Mouse (Mus musculus): ENCODE data around the gene Apip. TPM values are rescaled to one million over a fixed set of nuclear protein-coding genes. Genes with fewer than 3 reads are reported as not detected.

Apip gene
- total and polyA plus RNA-seq, 3 experiments = 126 to 222 (median 142) TPM

- dilution Hi-C loops (cut with MboI; ENCODE audit: extremely low pct_ligation_motif_present, extremely low pct_unique_long_range_greater_than_20kb, low sequenced_read_pairs) (no loop called here), in situ Hi-C loops (cut with MboI; ENCODE audit: low pct_ligation_motif_present, low pct_unique_long_range_greater_than_20kb, low sequenced_read_pairs) (loop anchor here (10.0 kb wide), 1 partner anchor 397 kb away; no protein-coding TSS in a partner anchor)
- no peak overlapping the region for H3K9ac ChIP-seq (ENCODE audit: insufficient read depth, low read depth)
- H3K27me3 ChIP-seq (replicated peaks) = no peaks in the 10 kb centered on the region
- no peak overlapping the region for H3K4me3 ChIP-seq (replicated peaks in 1 of 3; ENCODE audit: low read depth in 2 of 3, low read length in 2 of 3, poor library complexity in 1 of 3)
- peaks cover 27% of the 10 kb centered on the region for H3K79me2 ChIP-seq (replicated peaks; ENCODE audit: control insufficient read depth, extremely low read depth, insufficient read depth, poor library complexity, severe bottlenecking)
- peaks cover 39 to 74% of the 10 kb centered on the region in 2 experiments for H3K36me3 ChIP-seq (replicated peaks in 1 of 2; ENCODE audit: control insufficient read depth in 1 of 2, insufficient read depth in 1 of 2, low read length in 1 of 2)
- H3K4me2 ChIP-seq (ENCODE audit: insufficient read depth, low read depth, poor library complexity, severe bottlenecking) = peak overlapping the region; percentile 29; the same call in 1 of the 2 replicates
- peaks cover 0 to 57% of the 10 kb centered on the region in 2 experiments; a peak in 2 of 4 replicates for H3K4me1 ChIP-seq (ENCODE audit: control insufficient read depth in 1 of 2, insufficient read depth in 2 of 2)
- no peaks in the 10 kb centered on the region for H3K9me3 ChIP-seq (replicated peaks; ENCODE audit: low read length)
- TF ChIP-seq TBP (conservative IDR thresholded peaks at IDR 0.05; ENCODE audit: low read depth, low read length) (no peak), ETS1 (conservative IDR thresholded peaks at IDR 0.05; ENCODE audit: low read depth, low read length) (no peak), CHD2 (IDR thresholded peaks at IDR 0.05; ENCODE audit: low read length) (no peak), PAX5 (IDR thresholded peaks at IDR 0.05; ENCODE audit: low read length) (no peak), SIN3A (IDR thresholded peaks at IDR 0.05; ENCODE audit: low read length) (no peak), NRF1 (IDR thresholded peaks at IDR 0.05; ENCODE audit: low read depth, low read length) (no peak), KAT2A (IDR thresholded peaks at IDR 0.05; ENCODE audit: insufficient replicate concordance, low read length) (no peak), MEF2A (IDR thresholded peaks at IDR 0.05; ENCODE audit: borderline replicate concordance, low read depth, low read length) (no peak)
- no peak for DNase-seq (ENCODE audit: extremely low read depth)
- no peak overlapping the region for H3K27ac ChIP-seq (ENCODE audit: insufficient read depth, low read depth)
Measured at GRCm38 (mm10) chr2:103081706-103082105, 8.2 kb downstream of the Apip start.

GRCm38 (mm10) chr2:103082853-103083252, 9.4 kb downstream of the Apip start:
- H3K27me3 ChIP-seq (replicated peaks) = no peaks in the 10 kb centered on the region
- TF ChIP-seq MAZ (IDR thresholded peaks at IDR 0.05; ENCODE audit: low read depth, low read length) = no peak
- TF ChIP-seq ETS1 (conservative IDR thresholded peaks at IDR 0.05; ENCODE audit: low read depth, low read length) = 0 out of 2 replicates have a peak, but pooled peaks have one; percentile 8
- no peak for TF ChIP-seq POLR2A (IDR thresholded peaks at IDR 0.05; ENCODE audit: low read depth, low read length)
- in situ Hi-C loops (cut with MboI; ENCODE audit: low pct_ligation_motif_present, low pct_unique_long_range_greater_than_20kb, low sequenced_read_pairs) (loop anchor here (10.0 kb wide), 1 partner anchor 398 kb away; no protein-coding TSS in a partner anchor), dilution Hi-C loops (cut with MboI; ENCODE audit: extremely low pct_ligation_motif_present, extremely low pct_unique_long_range_greater_than_20kb, low sequenced_read_pairs) (no loop called here)
- H3K79me2 ChIP-seq (replicated peaks; ENCODE audit: control insufficient read depth, extremely low read depth, insufficient read depth, poor library complexity, severe bottlenecking) = peaks cover 21% of the 10 kb centered on the region
- no peak for DNase-seq (ENCODE audit: extremely low read depth)
- no peak overlapping the region for H3K4me3 ChIP-seq (replicated peaks in 1 of 3; ENCODE audit: low read depth in 2 of 3, low read length in 2 of 3, poor library complexity in 1 of 3)
- no peak overlapping the region for H3K27ac ChIP-seq (ENCODE audit: insufficient read depth, low read depth)
- H3K4me1 ChIP-seq (ENCODE audit: control insufficient read depth in 1 of 2, insufficient read depth in 2 of 2) = peaks cover 0 to 46% of the 10 kb centered on the region in 2 experiments; a peak in 2 of 4 replicates
- peaks cover 35 to 75% of the 10 kb centered on the region in 2 experiments for H3K36me3 ChIP-seq (replicated peaks in 1 of 2; ENCODE audit: control insufficient read depth in 1 of 2, insufficient read depth in 1 of 2, low read length in 1 of 2)
- no peak overlapping the region for H3K4me2 ChIP-seq (ENCODE audit: insufficient read depth, low read depth, poor library complexity, severe bottlenecking)
- no peaks in the 10 kb centered on the region for H3K9me3 ChIP-seq (replicated peaks; ENCODE audit: low read length)
- H3K9ac ChIP-seq (ENCODE audit: insufficient read depth, low read depth) = no peak overlapping the region

- peaks cover 44 to 77% of the 10 kb centered on the region in 2 experiments for H3K36me3 ChIP-seq (replicated peaks in 1 of 2; ENCODE audit: control insufficient read depth in 1 of 2, insufficient read depth in 1 of 2, low read length in 1 of 2)
- H3K27ac ChIP-seq (ENCODE audit: insufficient read depth, low read depth) = no peak overlapping the region
- no peak overlapping the region for H3K4me2 ChIP-seq (ENCODE audit: insufficient read depth, low read depth, poor library complexity, severe bottlenecking)
- in situ Hi-C loops (cut with MboI; ENCODE audit: low pct_ligation_motif_present, low pct_unique_long_range_greater_than_20kb, low sequenced_read_pairs) = loop anchor here (10.0 kb wide), 1 partner anchor 400 kb away; no protein-coding TSS in a partner anchor
- DNase-seq (ENCODE audit: extremely low read depth) = peak; percentile 48
- H3K4me1 ChIP-seq (ENCODE audit: control insufficient read depth in 1 of 2, insufficient read depth in 2 of 2) = peaks cover 0 to 43% of the 10 kb centered on the region in 2 experiments; a peak in 2 of 4 replicates
- peaks cover 15% of the 10 kb centered on the region for H3K79me2 ChIP-seq (replicated peaks; ENCODE audit: control insufficient read depth, extremely low read depth, insufficient read depth, poor library complexity, severe bottlenecking)
- H3K4me3 ChIP-seq (replicated peaks in 1 of 3; ENCODE audit: low read depth in 2 of 3, low read length in 2 of 3, poor library complexity in 1 of 3) = no peak overlapping the region
- TF ChIP-seq SMC3 (IDR thresholded peaks at IDR 0.05; ENCODE audit: low read depth, low read length) (peak; percentile 42; the same call in 1 of the 2 replicates), MEF2A (IDR thresholded peaks at IDR 0.05; ENCODE audit: borderline replicate concordance, low read depth, low read length) (peak; percentile 36; the same call in 1 of the 2 replicates), POLR2AphosphoS2 (IDR thresholded peaks at IDR 0.05; ENCODE audit: low read depth, low read length) (no peak), TBP (conservative IDR thresholded peaks at IDR 0.05; ENCODE audit: low read depth, low read length) (peak; percentile 72), JUND (conservative IDR thresholded peaks at IDR 0.05; ENCODE audit: low read depth, low read length) (0 out of 2 replicates have a peak, but pooled peaks have one; percentile 34), CTCF (conservative IDR thresholded peaks at IDR 0.05 in 1 of 2, IDR thresholded peaks at IDR 0.05 in 1 of 2; ENCODE audit: low read depth in 2 of 2, low read length in 2 of 2) (peak in 1 of 2 experiments; percentile 78; a peak in 3 of 4 replicates), RAD21 (IDR thresholded peaks at IDR 0.05; ENCODE audit: low read depth, low read length) (peak; percentile 84), MXI1 (IDR thresholded peaks at IDR 0.05; ENCODE audit: low read depth, low read length) (no peak)
- H3K9me3 ChIP-seq (replicated peaks; ENCODE audit: low read length) = peaks cover 2% of the 10 kb centered on the region
- no peak overlapping the region for H3K9ac ChIP-seq (ENCODE audit: insufficient read depth, low read depth)
- no peaks in the 10 kb centered on the region for H3K27me3 ChIP-seq (replicated peaks)
- dilution Hi-C loops (cut with MboI; ENCODE audit: extremely low pct_ligation_motif_present, extremely low pct_unique_long_range_greater_than_20kb, low sequenced_read_pairs) = no loop called here
Measured at GRCm38 (mm10) chr2:103084451-103084850, 11.0 kb downstream of the Apip start.

Data from CH12.LX (cell line).